Mouse (Mus musculus): ENCODE results near the gene Cacna1c. TPM values are rescaled to one million over a fixed set of nuclear protein-coding genes. Genes with fewer than 3 reads are reported as not detected.
A peak's percentile ranks its signal among the peaks of the same experiment; 100 is the strongest.

Cacna1c gene
- polyA plus RNA-seq, 1 experiment from 2014 or later: 8.7 TPM

DNA sequence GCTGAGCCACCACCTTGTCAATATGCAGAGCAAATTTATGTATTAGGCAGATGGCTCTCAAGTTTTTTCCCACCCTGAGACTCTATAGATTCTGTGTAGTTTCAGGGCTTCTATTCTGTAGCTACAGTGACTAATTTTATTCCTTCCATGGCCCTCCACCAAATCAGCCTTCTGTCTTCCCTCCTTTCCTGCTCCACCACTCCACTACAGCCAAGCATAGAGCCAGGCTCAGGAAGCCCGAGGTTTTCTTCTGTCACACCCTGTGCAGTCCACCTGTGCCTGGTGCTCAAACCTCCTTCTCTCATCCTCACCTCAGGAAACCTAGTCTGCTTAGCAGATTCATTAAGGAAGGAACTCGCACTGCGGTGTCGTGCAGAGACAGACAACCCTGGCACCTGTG is 51.1 kb downstream of the Cacna1c start:
- H3K36me3 ChIP-seq (ENCODE audit: control insufficient read depth, insufficient read depth, low read length): no peaks in the 10 kb centered on the region
- DNase-seq (ENCODE audit: low spot score) (no peak), ATAC-seq (ENCODE audit: insufficient number of reproducible peaks, low FRiP score, low TSS enrichment, low read depth) (no peak)
- H3K9ac ChIP-seq (ENCODE audit: low read length): no peak overlapping the region
- no peaks in the 10 kb centered on the region for H3K27me3 ChIP-seq (ENCODE audit: control insufficient read depth, insufficient read depth, low read length)
- H3K27ac ChIP-seq (replicated peaks; ENCODE audit: low read depth, low read length): no peak overlapping the region
- no peak overlapping the region for H3K4me2 ChIP-seq (ENCODE audit: low read depth, severe bottlenecking)
- H3K4me3 ChIP-seq (ENCODE audit: low read depth, low read length): no peak overlapping the region
- 38% methylated on average over 4 of the region's 4 CpGs for WGBS
- no peaks in the 10 kb centered on the region for H3K4me1 ChIP-seq (ENCODE audit: control insufficient read depth, insufficient read depth, low read length)
- no peaks in the 10 kb centered on the region for H3K9me3 ChIP-seq (ENCODE audit: control insufficient read depth, low read length)

DNA sequence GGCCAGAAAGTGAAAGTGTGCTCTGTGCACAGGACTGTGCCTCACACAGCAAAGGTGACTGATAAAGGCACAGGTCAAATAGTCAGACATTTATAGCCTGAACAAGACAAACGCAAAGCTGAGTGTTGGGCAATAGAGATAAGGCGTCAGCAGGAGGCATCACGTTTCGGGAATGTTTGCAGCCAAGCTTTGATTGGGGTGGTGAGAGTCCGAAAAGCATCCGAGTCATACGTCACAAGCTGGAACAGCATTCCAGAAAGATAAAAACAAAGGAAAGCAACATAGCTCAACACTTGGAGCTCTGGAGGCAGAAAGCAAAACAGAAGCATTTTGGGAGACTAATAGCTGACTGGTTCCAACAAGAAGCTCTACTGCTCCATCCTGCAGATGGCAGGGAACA is 56.7 kb downstream of the Cacna1c start:
- no peak overlapping the region for H3K4me3 ChIP-seq (ENCODE audit: low read depth, low read length)

DNA sequence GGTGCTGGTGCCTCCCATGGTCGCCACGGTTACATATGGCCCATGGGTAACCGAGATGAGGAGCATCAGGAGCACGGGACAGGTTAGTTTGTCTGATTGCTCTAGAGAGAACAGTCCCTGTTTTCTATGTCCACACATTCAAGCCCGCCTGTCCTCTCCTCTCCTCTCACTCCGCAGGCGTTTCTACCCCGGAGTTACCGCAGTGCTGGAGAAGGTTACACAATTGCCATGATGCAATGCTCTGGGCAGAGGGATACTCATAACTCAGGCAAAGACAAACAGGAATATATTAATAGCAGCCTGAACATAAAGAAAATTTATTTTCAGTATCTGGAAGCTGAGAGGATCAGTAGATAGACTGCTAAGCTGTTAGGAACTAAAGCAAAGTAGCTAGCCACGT is 58.5 kb downstream of the Cacna1c start:
- 89% methylated on average over 10 of the region's 10 CpGs for WGBS

More for the DNA sequence above, 56.7 kb downstream of the Cacna1c start:
- ATAC-seq (ENCODE audit: insufficient number of reproducible peaks, low FRiP score, low TSS enrichment, low read depth): no peak
- Histone ChIP-seq H3K4me2 (ENCODE audit: low read depth, severe bottlenecking) (no peak overlapping the region), H3K9ac (ENCODE audit: low read length) (no peak overlapping the region), H3K9me3 (ENCODE audit: control insufficient read depth, low read length) (no peaks in the 10 kb centered on the region), H3K4me1 (ENCODE audit: control insufficient read depth, insufficient read depth, low read length) (no peaks in the 10 kb centered on the region), H3K27me3 (ENCODE audit: control insufficient read depth, insufficient read depth, low read length) (no peaks in the 10 kb centered on the region), H3K36me3 (ENCODE audit: control insufficient read depth, insufficient read depth, low read length) (no peaks in the 10 kb centered on the region), H3K27ac (replicated peaks; ENCODE audit: low read depth, low read length) (no peak overlapping the region)
- WGBS: 24% methylated on average over 7 of the region's 7 CpGs
- no peak for DNase-seq (ENCODE audit: low spot score)

DNA sequence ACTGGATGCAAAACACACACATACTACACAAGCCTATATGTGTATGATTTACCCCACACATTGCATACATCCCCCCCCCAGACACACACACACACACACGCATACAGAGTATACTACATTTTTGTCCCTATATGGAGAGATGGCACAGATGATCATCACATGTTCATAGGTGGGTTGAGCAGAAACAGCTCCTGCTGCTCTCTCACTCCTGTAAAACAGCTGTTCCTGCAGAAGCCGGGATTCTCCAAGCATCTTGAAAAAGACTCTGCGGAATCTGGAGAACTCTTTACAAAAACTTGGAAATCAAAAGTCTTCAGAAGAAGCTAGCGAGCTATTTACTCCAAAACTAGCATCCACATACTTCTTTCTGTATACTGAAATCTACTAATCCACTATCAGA is 63.4 kb downstream of the Cacna1c start:
- no peaks in the 10 kb centered on the region for H3K9me3 ChIP-seq (ENCODE audit: control insufficient read depth, low read length)
- H3K4me3 ChIP-seq (ENCODE audit: low read depth, low read length): no peak overlapping the region
- H3K9ac ChIP-seq (ENCODE audit: low read length): no peak overlapping the region
- H3K27me3 ChIP-seq (ENCODE audit: control insufficient read depth, insufficient read depth, low read length): no peaks in the 10 kb centered on the region
- DNase-seq (ENCODE audit: low spot score) (peak; percentile 0), ATAC-seq (ENCODE audit: insufficient number of reproducible peaks, low FRiP score, low TSS enrichment, low read depth) (no peak)
- no peaks in the 10 kb centered on the region for H3K4me1 ChIP-seq (ENCODE audit: control insufficient read depth, insufficient read depth, low read length)
- 91% methylated on average over 4 of the region's 4 CpGs for WGBS
- no peak overlapping the region for H3K4me2 ChIP-seq (ENCODE audit: low read depth, severe bottlenecking)
- H3K36me3 ChIP-seq (ENCODE audit: control insufficient read depth, insufficient read depth, low read length): no peaks in the 10 kb centered on the region
- H3K27ac ChIP-seq (replicated peaks; ENCODE audit: low read depth, low read length): no peak overlapping the region

More for the DNA sequence above, 58.5 kb downstream of the Cacna1c start:
- peak; percentile 13 for DNase-seq (ENCODE audit: low spot score)
- no peaks in the 10 kb centered on the region for H3K9me3 ChIP-seq (ENCODE audit: control insufficient read depth, low read length)
- no peaks in the 10 kb centered on the region for H3K36me3 ChIP-seq (ENCODE audit: control insufficient read depth, insufficient read depth, low read length)
- H3K4me2 ChIP-seq (ENCODE audit: low read depth, severe bottlenecking): no peak overlapping the region
- no peaks in the 10 kb centered on the region for H3K4me1 ChIP-seq (ENCODE audit: control insufficient read depth, insufficient read depth, low read length)
- H3K4me3 ChIP-seq (ENCODE audit: low read depth, low read length): no peak overlapping the region
- H3K9ac ChIP-seq (ENCODE audit: low read length): no peak overlapping the region
- ATAC-seq (ENCODE audit: insufficient number of reproducible peaks, low FRiP score, low TSS enrichment, low read depth): no peak
- no peak overlapping the region for H3K27ac ChIP-seq (replicated peaks; ENCODE audit: low read depth, low read length)
- no peaks in the 10 kb centered on the region for H3K27me3 ChIP-seq (ENCODE audit: control insufficient read depth, insufficient read depth, low read length)

DNA sequence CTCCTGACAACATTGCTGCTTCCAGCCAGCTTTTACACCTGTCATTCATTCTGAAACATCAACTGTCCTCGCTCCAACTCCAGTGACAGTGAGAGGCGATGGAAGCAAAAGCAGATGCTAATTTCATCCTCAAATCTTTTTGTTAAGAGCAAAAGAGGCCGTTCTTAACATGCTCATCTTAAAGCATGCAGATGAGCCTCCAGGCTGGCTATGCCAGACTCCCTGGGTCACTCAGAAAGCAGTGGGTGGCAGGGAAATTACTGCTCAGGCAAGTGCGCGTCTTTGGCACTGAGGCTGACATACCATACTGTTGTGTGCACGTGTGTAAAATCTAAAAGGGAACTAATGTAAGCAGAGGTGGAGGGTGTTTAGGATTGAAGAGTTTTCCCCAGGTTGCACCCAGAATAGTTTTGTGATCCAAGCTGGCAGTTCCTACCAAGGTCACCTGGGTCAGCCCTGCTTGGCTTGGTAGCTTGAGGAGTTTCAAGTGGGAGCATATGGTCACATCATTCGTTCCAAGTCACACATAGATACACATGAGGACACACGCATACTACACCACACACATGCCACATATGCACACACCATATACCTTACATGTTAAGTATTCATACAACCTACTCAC is 64.0 kb downstream of the Cacna1c start:
- no peak for DNase-seq (ENCODE audit: low spot score)
- Histone ChIP-seq H3K9ac (ENCODE audit: low read length) (no peak overlapping the region), H3K36me3 (ENCODE audit: control insufficient read depth, insufficient read depth, low read length) (no peaks in the 10 kb centered on the region), H3K4me3 (ENCODE audit: low read depth, low read length) (no peak overlapping the region), H3K4me1 (ENCODE audit: control insufficient read depth, insufficient read depth, low read length) (no peaks in the 10 kb centered on the region), H3K27ac (replicated peaks; ENCODE audit: low read depth, low read length) (no peak overlapping the region), H3K4me2 (ENCODE audit: low read depth, severe bottlenecking) (no peak overlapping the region), H3K27me3 (ENCODE audit: control insufficient read depth, insufficient read depth, low read length) (no peaks in the 10 kb centered on the region), H3K9me3 (ENCODE audit: control insufficient read depth, low read length) (no peaks in the 10 kb centered on the region)
- WGBS: 86% methylated on average over 8 of the region's 8 CpGs
- ATAC-seq (ENCODE audit: insufficient number of reproducible peaks, low FRiP score, low TSS enrichment, low read depth): no peak

DNA sequence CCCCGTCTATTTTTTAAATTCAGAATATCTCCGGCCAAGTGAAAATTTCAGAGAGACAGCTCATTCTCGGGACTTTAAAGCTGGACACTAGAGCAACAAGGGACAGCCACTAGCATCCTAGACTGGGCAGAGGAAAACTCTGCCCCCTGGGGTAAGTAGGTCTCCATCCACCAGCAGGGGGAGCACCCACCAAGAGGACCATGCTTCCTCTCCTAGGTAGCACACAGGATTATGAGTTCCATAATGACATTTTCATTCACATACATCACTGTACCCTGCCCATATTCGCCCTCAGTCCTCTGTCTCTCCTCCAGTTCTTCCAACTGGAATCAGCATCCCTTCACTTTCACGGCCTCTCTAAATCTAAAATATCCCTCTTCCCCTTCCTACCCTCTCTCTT is 66.6 kb downstream of the Cacna1c start:
- no peaks in the 10 kb centered on the region for H3K27me3 ChIP-seq (ENCODE audit: control insufficient read depth, insufficient read depth, low read length)
- no peak overlapping the region for H3K4me3 ChIP-seq (ENCODE audit: low read depth, low read length)
- no peak for ATAC-seq (ENCODE audit: insufficient number of reproducible peaks, low FRiP score, low TSS enrichment, low read depth)
- WGBS: 83% methylated on average over 5 of the region's 5 CpGs
- no peak overlapping the region for H3K9ac ChIP-seq (ENCODE audit: low read length)
- no peaks in the 10 kb centered on the region for H3K9me3 ChIP-seq (ENCODE audit: control insufficient read depth, low read length)
- no peak overlapping the region for H3K4me2 ChIP-seq (ENCODE audit: low read depth, severe bottlenecking)
- H3K36me3 ChIP-seq (ENCODE audit: control insufficient read depth, insufficient read depth, low read length): no peaks in the 10 kb centered on the region
- H3K27ac ChIP-seq (replicated peaks; ENCODE audit: low read depth, low read length): no peak overlapping the region
- DNase-seq (ENCODE audit: low spot score): no peak
- no peaks in the 10 kb centered on the region for H3K4me1 ChIP-seq (ENCODE audit: control insufficient read depth, insufficient read depth, low read length)

DNA sequence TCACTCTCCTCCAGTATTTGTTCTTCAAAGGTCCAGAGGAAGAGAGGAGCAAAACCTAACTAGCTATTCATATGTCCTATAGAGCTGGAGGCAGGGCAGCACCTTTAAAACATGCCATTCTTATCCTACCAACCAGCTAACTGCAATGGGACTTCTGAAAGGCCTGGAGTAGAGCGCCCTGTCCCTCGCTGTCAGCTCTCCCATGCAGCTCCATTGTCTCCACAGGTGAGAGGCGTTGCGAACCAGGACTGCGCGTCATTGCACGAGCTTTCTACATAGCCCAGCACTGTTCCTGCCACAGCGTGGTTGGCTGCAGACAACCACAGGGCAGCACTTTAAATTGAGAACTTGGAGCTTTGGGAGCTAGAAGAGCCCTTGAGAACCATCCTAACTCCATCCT is 67.7 kb downstream of the Cacna1c start:
- DNase-seq (ENCODE audit: low spot score) (no peak), ATAC-seq (ENCODE audit: insufficient number of reproducible peaks, low FRiP score, low TSS enrichment, low read depth) (no peak)
- Histone ChIP-seq H3K9ac (ENCODE audit: low read length) (no peak overlapping the region), H3K4me2 (ENCODE audit: low read depth, severe bottlenecking) (no peak overlapping the region), H3K4me3 (ENCODE audit: low read depth, low read length) (no peak overlapping the region), H3K9me3 (ENCODE audit: control insufficient read depth, low read length) (no peaks in the 10 kb centered on the region), H3K27me3 (ENCODE audit: control insufficient read depth, insufficient read depth, low read length) (no peaks in the 10 kb centered on the region), H3K36me3 (ENCODE audit: control insufficient read depth, insufficient read depth, low read length) (no peaks in the 10 kb centered on the region), H3K4me1 (ENCODE audit: control insufficient read depth, insufficient read depth, low read length) (no peaks in the 10 kb centered on the region), H3K27ac (replicated peaks; ENCODE audit: low read depth, low read length) (no peak overlapping the region)
- WGBS: 90% methylated on average over 8 of the region's 8 CpGs

DNA sequence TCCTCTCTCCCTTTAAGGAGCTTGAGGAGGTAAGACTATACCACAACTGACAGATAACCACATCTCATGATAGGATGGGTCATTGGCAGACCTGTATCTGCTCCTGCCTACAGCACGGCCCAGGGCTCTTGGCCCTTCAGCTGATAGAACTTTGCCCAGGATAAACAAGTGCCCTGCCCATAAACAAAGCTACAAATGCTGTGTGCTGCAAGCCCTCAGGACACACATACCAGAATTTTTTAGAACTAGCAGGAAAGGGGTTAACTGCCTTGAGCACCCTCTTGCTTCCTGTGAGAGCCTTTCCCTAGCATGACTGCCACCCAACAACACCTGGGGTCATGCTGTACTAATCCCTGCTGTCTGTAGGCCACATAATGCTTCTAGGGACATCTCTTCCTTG is 68.1 kb downstream of the Cacna1c start:
- WGBS: 94% methylated on average over 1 of the region's 1 CpGs
- H3K4me2 ChIP-seq (ENCODE audit: low read depth, severe bottlenecking): no peak overlapping the region
- DNase-seq (ENCODE audit: low spot score) (no peak), ATAC-seq (ENCODE audit: insufficient number of reproducible peaks, low FRiP score, low TSS enrichment, low read depth) (no peak)
- H3K9me3 ChIP-seq (ENCODE audit: control insufficient read depth, low read length): no peaks in the 10 kb centered on the region
- H3K27me3 ChIP-seq (ENCODE audit: control insufficient read depth, insufficient read depth, low read length): no peaks in the 10 kb centered on the region
- H3K36me3 ChIP-seq (ENCODE audit: control insufficient read depth, insufficient read depth, low read length): no peaks in the 10 kb centered on the region
- H3K4me1 ChIP-seq (ENCODE audit: control insufficient read depth, insufficient read depth, low read length): no peaks in the 10 kb centered on the region
- no peak overlapping the region for H3K9ac ChIP-seq (ENCODE audit: low read length)
- no peak overlapping the region for H3K4me3 ChIP-seq (ENCODE audit: low read depth, low read length)
- no peak overlapping the region for H3K27ac ChIP-seq (replicated peaks; ENCODE audit: low read depth, low read length)

DNA sequence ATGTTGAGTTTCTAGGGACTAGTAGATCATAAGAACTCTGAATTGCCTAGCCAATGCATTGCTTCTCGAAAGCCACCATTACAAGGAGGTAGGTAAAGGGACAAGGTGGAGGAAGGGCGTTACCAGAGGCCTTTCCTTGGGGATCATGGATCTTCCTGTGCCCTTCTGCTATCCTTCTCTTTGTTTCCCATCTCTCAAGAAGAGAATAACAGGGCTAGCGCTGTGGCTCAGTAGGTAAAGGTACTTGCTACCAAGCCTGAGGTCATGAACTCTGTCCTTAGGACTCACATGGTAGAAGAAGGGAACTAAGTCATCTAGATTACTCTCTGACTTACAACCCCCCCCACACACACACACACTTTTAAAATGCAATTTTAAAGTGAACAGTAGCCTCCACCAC is 69.2 kb downstream of the Cacna1c start:
- ATAC-seq (ENCODE audit: insufficient number of reproducible peaks, low FRiP score, low TSS enrichment, low read depth) (no peak), DNase-seq (ENCODE audit: low spot score) (no peak)
- WGBS: 94% methylated on average over 3 of the region's 3 CpGs
- Histone ChIP-seq H3K4me3 (ENCODE audit: low read depth, low read length) (no peak overlapping the region), H3K4me1 (ENCODE audit: control insufficient read depth, insufficient read depth, low read length) (no peaks in the 10 kb centered on the region), H3K36me3 (ENCODE audit: control insufficient read depth, insufficient read depth, low read length) (no peaks in the 10 kb centered on the region), H3K9ac (ENCODE audit: low read length) (no peak overlapping the region), H3K27ac (replicated peaks; ENCODE audit: low read depth, low read length) (no peak overlapping the region), H3K27me3 (ENCODE audit: control insufficient read depth, insufficient read depth, low read length) (no peaks in the 10 kb centered on the region), H3K9me3 (ENCODE audit: control insufficient read depth, low read length) (no peaks in the 10 kb centered on the region), H3K4me2 (ENCODE audit: low read depth, severe bottlenecking) (no peak overlapping the region)

Measured in limb, embryonic 11.5 days (tissue).